Mouse (Mus musculus): ENCODE data around the gene Olfr1393. TPM values are rescaled to one million over a fixed set of nuclear protein-coding genes. Genes with fewer than 3 reads are reported as not detected.
A peak's percentile ranks its signal among the peaks of the same experiment; 100 is the strongest.

Olfr1393 gene
- polyA plus RNA-seq (2016; fragmentation: Nextera tagmentation; extraction: Ambion mirVana) = not detected in 2 replicates

- Histone ChIP-seq H3K4me3 (no peak within 1 kb of the TSS), H3K27ac (no peak within 1 kb of the TSS), H3K9me3 (no peaks in the 10 kb centered on the region), H3K4me1 (replicated peaks) (no peaks in the 10 kb centered on the region), H3K27me3 (ENCODE audit: insufficient read depth, poor library complexity, severe bottlenecking) (no peaks in the 10 kb centered on the region), H3K36me3 (no peaks in the 10 kb centered on the region)
- 83% methylated on average over 3 of the region's 3 CpGs for WGBS
- no peak for DNase-seq (ENCODE audit: low spot score)
These were observed at the start of gene Olfr1393 for GRCm38 (mm10) chr11:49278222-49278621. TSS of gene Olfr1393 (plus strand) at chr11:49278304.

- no peaks in the 10 kb centered on the region for H3K36me3 ChIP-seq
- H3K27me3 ChIP-seq (ENCODE audit: insufficient read depth, poor library complexity, severe bottlenecking) = no peaks in the 10 kb centered on the region
- no peak for DNase-seq (ENCODE audit: low spot score)
- 75% methylated on average over 3 of the region's 3 CpGs for WGBS
- no peaks in the 10 kb centered on the region for H3K9me3 ChIP-seq
- no peak overlapping the region for H3K4me3 ChIP-seq
- no peaks in the 10 kb centered on the region for H3K4me1 ChIP-seq (replicated peaks)
- H3K27ac ChIP-seq = no peak overlapping the region
These were observed 45.3 kb upstream of the Olfr1393 start for GRCm38 (mm10) chr11:49232781-49233180.

GRCm38 (mm10) chr11:49235459-49236207, 42.5 kb upstream of the Olfr1393 start:
- H3K4me3 ChIP-seq = no peak overlapping the region

GRCm38 (mm10) chr11:49236891-49237290, 41.2 kb upstream of the Olfr1393 start:
- Histone ChIP-seq H3K27ac (no peak overlapping the region), H3K27me3 (ENCODE audit: insufficient read depth, poor library complexity, severe bottlenecking) (no peaks in the 10 kb centered on the region), H3K4me3 (no peak overlapping the region), H3K36me3 (no peaks in the 10 kb centered on the region), H3K9me3 (no peaks in the 10 kb centered on the region), H3K4me1 (replicated peaks) (no peaks in the 10 kb centered on the region)
- no peak for DNase-seq (ENCODE audit: low spot score)
- 81% methylated on average over 1 of the region's 1 CpGs for WGBS

More at GRCm38 (mm10) chr11:49235459-49236207, 42.5 kb upstream of the Olfr1393 start:
- no peaks in the 10 kb centered on the region for H3K4me1 ChIP-seq (replicated peaks)
- H3K27ac ChIP-seq = no peak overlapping the region
- no peaks in the 10 kb centered on the region for H3K36me3 ChIP-seq
- no peaks in the 10 kb centered on the region for H3K27me3 ChIP-seq (ENCODE audit: insufficient read depth, poor library complexity, severe bottlenecking)
- no peak for DNase-seq (ENCODE audit: low spot score)
- H3K9me3 ChIP-seq = no peaks in the 10 kb centered on the region
- WGBS = 74% methylated on average over 3 of the region's 3 CpGs

- Histone ChIP-seq H3K4me3 (no peak overlapping the region), H3K4me1 (replicated peaks) (no peaks in the 10 kb centered on the region), H3K9me3 (no peaks in the 10 kb centered on the region), H3K27me3 (ENCODE audit: insufficient read depth, poor library complexity, severe bottlenecking) (no peaks in the 10 kb centered on the region), H3K36me3 (no peaks in the 10 kb centered on the region), H3K27ac (no peak overlapping the region)
- no peak for DNase-seq (ENCODE audit: low spot score)
- WGBS = 87% methylated on average over 2 of the region's 2 CpGs
These were observed 40.6 kb upstream of the Olfr1393 start for GRCm38 (mm10) chr11:49237532-49237931.

- H3K36me3 ChIP-seq = no peaks in the 10 kb centered on the region
- WGBS = 98% methylated on average over 1 of the region's 1 CpGs
- H3K4me3 ChIP-seq = no peak overlapping the region
- no peaks in the 10 kb centered on the region for H3K27me3 ChIP-seq (ENCODE audit: insufficient read depth, poor library complexity, severe bottlenecking)
- DNase-seq (ENCODE audit: low spot score) = no peak
- H3K4me1 ChIP-seq (replicated peaks) = peaks cover 19% of the 10 kb centered on the region
- H3K27ac ChIP-seq = no peak overlapping the region
- H3K9me3 ChIP-seq = no peaks in the 10 kb centered on the region
These were observed 37.8 kb upstream of the Olfr1393 start for GRCm38 (mm10) chr11:49240310-49240709.

GRCm38 (mm10) chr11:49240874-49241273, 37.2 kb upstream of the Olfr1393 start:
- Histone ChIP-seq H3K4me1 (replicated peaks) (peaks cover 24% of the 10 kb centered on the region), H3K9me3 (no peaks in the 10 kb centered on the region), H3K36me3 (no peaks in the 10 kb centered on the region), H3K27ac (no peak overlapping the region), H3K4me3 (no peak overlapping the region), H3K27me3 (ENCODE audit: insufficient read depth, poor library complexity, severe bottlenecking) (no peaks in the 10 kb centered on the region)
- DNase-seq (ENCODE audit: low spot score) = no peak
- WGBS = 85% methylated on average over 4 of the region's 4 CpGs

GRCm38 (mm10) chr11:49241471-49241870, 36.6 kb upstream of the Olfr1393 start:
- H3K4me3 ChIP-seq = no peak overlapping the region
- H3K9me3 ChIP-seq = no peaks in the 10 kb centered on the region
- 78% methylated on average over 1 of the region's 1 CpGs for WGBS
- H3K27me3 ChIP-seq (ENCODE audit: insufficient read depth, poor library complexity, severe bottlenecking) = no peaks in the 10 kb centered on the region
- DNase-seq (ENCODE audit: low spot score) = no peak
- no peaks in the 10 kb centered on the region for H3K36me3 ChIP-seq
- H3K27ac ChIP-seq = no peak overlapping the region
- H3K4me1 ChIP-seq (replicated peaks) = peaks cover 26% of the 10 kb centered on the region

GRCm38 (mm10) chr11:49242944-49243626, 35.0 kb upstream of the Olfr1393 start:
- peak overlapping the region; percentile 67 for H3K4me3 ChIP-seq
- no peaks in the 10 kb centered on the region for H3K36me3 ChIP-seq
- peaks cover 36% of the 10 kb centered on the region for H3K4me1 ChIP-seq (replicated peaks)
- 21% methylated on average over 11 of the region's 11 CpGs for WGBS
- no peak for DNase-seq (ENCODE audit: low spot score)
- no peaks in the 10 kb centered on the region for H3K27me3 ChIP-seq (ENCODE audit: insufficient read depth, poor library complexity, severe bottlenecking)
- no peaks in the 10 kb centered on the region for H3K9me3 ChIP-seq
- peak overlapping the region; percentile 89 for H3K27ac ChIP-seq

GRCm38 (mm10) chr11:49243727-49244594, 34.1 kb upstream of the Olfr1393 start, which contains the start of gene Mgat1:
TSS of gene Mgat1 (plus strand) at chr11:49244191.
- Histone ChIP-seq H3K4me1 (replicated peaks) (peaks cover 41% of the 10 kb centered on the region), H3K36me3 (no peaks in the 10 kb centered on the region), H3K27ac (peak within 1 kb of the TSS; percentile 89), H3K27me3 (ENCODE audit: insufficient read depth, poor library complexity, severe bottlenecking) (no peaks in the 10 kb centered on the region), H3K9me3 (no peaks in the 10 kb centered on the region), H3K4me3 (peak within 1 kb of the TSS; percentile 67)
- peak; percentile 96 for DNase-seq (ENCODE audit: low spot score)
- WGBS = under 1% methylated on average over 56 of the region's 60 CpGs

GRCm38 (mm10) chr11:49244595-49244930, 33.5 kb upstream of the Olfr1393 start:
- Histone ChIP-seq H3K27ac (peak overlapping the region; percentile 89), H3K9me3 (no peaks in the 10 kb centered on the region), H3K27me3 (ENCODE audit: insufficient read depth, poor library complexity, severe bottlenecking) (no peaks in the 10 kb centered on the region), H3K4me1 (replicated peaks) (peaks cover 46% of the 10 kb centered on the region), H3K36me3 (no peaks in the 10 kb centered on the region), H3K4me3 (peak overlapping the region; percentile 67)
- under 1% methylated on average over 4 of the region's 4 CpGs for WGBS
- no peak for DNase-seq (ENCODE audit: low spot score)

- Histone ChIP-seq H3K27me3 (ENCODE audit: insufficient read depth, poor library complexity, severe bottlenecking) (no peaks in the 10 kb centered on the region), H3K9me3 (no peaks in the 10 kb centered on the region), H3K27ac (peak overlapping the region; percentile 89), H3K4me3 (peak overlapping the region; percentile 67), H3K4me1 (replicated peaks) (peaks cover 52% of the 10 kb centered on the region), H3K36me3 (no peaks in the 10 kb centered on the region)
- DNase-seq (ENCODE audit: low spot score) = no peak
- 17% methylated on average over 7 of the region's 7 CpGs for WGBS
These were observed 32.9 kb upstream of the Olfr1393 start for GRCm38 (mm10) chr11:49245176-49245575.
